Mouse (Mus musculus): ENCODE measurements at regions not wholly inside any gene's neighbourhood (a gene's known extent, or its start where the extent isn't known, plus 50 kb on each side); places are given as distances from the start of the nearest gene placed in this dataset.
A peak's percentile ranks its signal among the peaks of the same experiment; 100 is the strongest.

GRCm38 (mm10) chr11:121768824-121769223 is 61.2 kb upstream of the Ptchd3 start:
- DNase-seq = peak in 1 of 2 experiments; percentile 39

- no peak for DNase-seq
Observed at GRCm38 (mm10) chr11:121770061-121770460, 60.0 kb upstream of the Ptchd3 start.

GRCm38 (mm10) chr11:121776947-121777346 is 53.1 kb upstream of the Ptchd3 start:
- DNase-seq = no peak

GRCm38 (mm10) chr11:121777553-121777952 is 52.5 kb upstream of the Ptchd3 start:
- DNase-seq = no peak

Data from heart, adult 18-20 months (tissue).